Mouse (Mus musculus) CH12.LX (cell line): ENCODE data around the gene Aldh1a2. TPM values are rescaled to one million over a fixed set of nuclear protein-coding genes. Genes with fewer than 3 reads are reported as not detected.

Experiments
- DNase-seq: peaks from one replicate; pipeline ENCODE4 v3.0.0-alpha.2; 2013; ENCODE audit errors: extremely low read depth
- H3K27ac ChIP-seq: 2 replicates; pipeline ENCODE4 v1.5.1; 2012; ENCODE audit warnings: low read depth, mild to moderate bottlenecking, control low read depth, moderate library complexity; ENCODE audit not compliant: insufficient read depth
- H3K27me3 ChIP-seq: replicated peaks from 2 replicates; pipeline ENCODE3; 2012; ENCODE audit warnings: inconsistent platforms
- H3K36me3 ChIP-seq, 2 experiments: replicated peaks in 1 of 2; 2 replicates each; pipeline versions ENCODE3 to v1.6.1; 2012; ENCODE audit warnings: inconsistent platforms in 1 of 2, low read length in 1 of 2, mild to moderate bottlenecking in 1 of 2, mixed read lengths in 1 of 2, moderate library complexity in 1 of 2; ENCODE audit not compliant: control insufficient read depth in 1 of 2, insufficient read depth in 1 of 2
- H3K4me1 ChIP-seq, 2 experiments: 2 replicates each; pipeline ENCODE4 v1.6.1; 2012; ENCODE audit warnings: inconsistent platforms in 1 of 2, moderate library complexity in 1 of 2; ENCODE audit not compliant: insufficient read depth in 2 of 2, control insufficient read depth in 1 of 2
- H3K4me2 ChIP-seq: 2 replicates; pipeline ENCODE4 v1.6.1; 2012; ENCODE audit warnings: low read depth, mild to moderate bottlenecking, control low read depth; ENCODE audit not compliant: poor library complexity, insufficient read depth, severe bottlenecking
- H3K4me3 ChIP-seq, 3 experiments: fragments of 150-350 bp in 1 of 3; sonication (generic) in 1 of 3; replicated peaks in 1 of 3; 2 replicates each; pipeline versions ENCODE3 to v1.5.1; 2011 to 2012; ENCODE audit warnings: low read depth in 2 of 3, low read length in 2 of 3, mild to moderate bottlenecking in 2 of 3, moderate library complexity in 2 of 3, control low read depth in 1 of 3, improper control_type of control experiment in 1 of 3, inconsistent platforms in 1 of 3, mixed read lengths in 1 of 3; ENCODE audit not compliant: poor library complexity in 1 of 3
- H3K79me2 ChIP-seq: replicated peaks from 2 replicates; pipeline ENCODE4 v1.6.1; 2012; ENCODE audit warnings: mild to moderate bottlenecking, moderate library complexity; ENCODE audit not compliant: control insufficient read depth, poor library complexity, insufficient read depth, severe bottlenecking; ENCODE audit errors: extremely low read depth
- H3K9ac ChIP-seq: 2 replicates; pipeline ENCODE4 v1.6.1; 2012; ENCODE audit warnings: low read depth, mild to moderate bottlenecking, control low read depth, moderate library complexity; ENCODE audit not compliant: insufficient read depth
- H3K9me3 ChIP-seq: replicated peaks from 2 replicates; pipeline ENCODE3; 2012; ENCODE audit warnings: low read length, inconsistent platforms, mixed read lengths
- CHD1 ChIP-seq: IDR thresholded peaks from 2 replicates; pipeline ENCODE4 v1.6.1; 2012; ENCODE audit warnings: low read depth, low read length, improper control_type of control experiment, inconsistent platforms
- CHD2 ChIP-seq: IDR thresholded peaks from 2 replicates; pipeline ENCODE4 v1.6.1; 2011; ENCODE audit warnings: low read length, improper control_type of control experiment
- CTCF ChIP-seq, 2 experiments: IDR thresholded peaks in 1 of 2; conservative IDR thresholded peaks in 1 of 2; 2 replicates each; pipeline ENCODE4 v1.5.1; 2011 to 2012; ENCODE audit warnings: low read depth in 2 of 2, low read length in 2 of 2, improper control_type of control experiment in 1 of 2, inconsistent platforms in 1 of 2, mild to moderate bottlenecking in 1 of 2, moderate library complexity in 1 of 2
- ELF1 ChIP-seq: IDR thresholded peaks from 2 replicates; pipeline ENCODE4 v1.6.1; 2014; ENCODE audit warnings: low read depth, mild to moderate bottlenecking, inconsistent platforms, low read length, improper control_type of control experiment
- ETS1 ChIP-seq: conservative IDR thresholded peaks from 2 replicates; pipeline ENCODE4 v1.6.1; 2012; ENCODE audit warnings: low read depth, mild to moderate bottlenecking, inconsistent platforms, low read length, improper control_type of control experiment, moderate library complexity
- IRF4 ChIP-seq: IDR thresholded peaks from 2 replicates; pipeline ENCODE4 v1.6.1; 2014; ENCODE audit warnings: low read depth, mild to moderate bottlenecking, inconsistent platforms, low read length, improper control_type of control experiment
- KAT2A ChIP-seq: IDR thresholded peaks from 2 replicates; pipeline ENCODE4 v1.6.1; 2012; ENCODE audit warnings: low read length, improper control_type of control experiment, inconsistent platforms; ENCODE audit not compliant: insufficient replicate concordance
- MAFK ChIP-seq: IDR thresholded peaks from 2 replicates; pipeline ENCODE4 v1.6.1; 2011; ENCODE audit warnings: low read length, improper control_type of control experiment; ENCODE audit not compliant: insufficient replicate concordance
- MAX ChIP-seq: IDR thresholded peaks from 2 replicates; pipeline ENCODE4 v1.6.1; 2011; ENCODE audit warnings: low read length, improper control_type of control experiment
- NELFE ChIP-seq: IDR thresholded peaks from 2 replicates; pipeline ENCODE4 v1.6.1; 2011; ENCODE audit warnings: low read depth, low read length, improper control_type of control experiment
- POLR2A ChIP-seq: IDR thresholded peaks from 2 replicates; pipeline ENCODE4 v1.6.1; 2011; ENCODE audit warnings: low read depth, mild to moderate bottlenecking, improper control_type of control experiment, low read length
- RAD21 ChIP-seq: IDR thresholded peaks from 2 replicates; pipeline ENCODE4 v1.6.1; 2011; ENCODE audit warnings: low read depth, mild to moderate bottlenecking, low read length, improper control_type of control experiment, moderate library complexity
- SMC3 ChIP-seq: IDR thresholded peaks from 2 replicates; pipeline ENCODE4 v1.6.1; 2011; ENCODE audit warnings: low read depth, low read length, improper control_type of control experiment
- UBTF ChIP-seq: IDR thresholded peaks from 2 replicates; pipeline ENCODE4 v1.6.1; 2012; ENCODE audit warnings: low read depth, mild to moderate bottlenecking, inconsistent platforms, low read length, improper control_type of control experiment, moderate library complexity
- USF1 ChIP-seq: IDR thresholded peaks from 2 replicates; pipeline ENCODE4 v1.6.1; 2014; ENCODE audit warnings: low read depth, mild to moderate bottlenecking, inconsistent platforms, low read length, improper control_type of control experiment
- USF2 ChIP-seq: conservative IDR thresholded peaks from 2 replicates; pipeline ENCODE4 v1.6.1; 2011; ENCODE audit warnings: low read depth, low read length, improper control_type of control experiment
- ZC3H11A ChIP-seq: IDR thresholded peaks from 2 replicates; pipeline ENCODE4 v1.6.1; 2012; ENCODE audit warnings: low read depth, mild to moderate bottlenecking, inconsistent platforms, low read length, improper control_type of control experiment
- ZMIZ1 ChIP-seq: IDR thresholded peaks from 2 replicates; pipeline ENCODE4 v1.6.1; 2012; ENCODE audit warnings: low read depth, mild to moderate bottlenecking, inconsistent platforms, low read length, improper control_type of control experiment
- ZNF384 ChIP-seq: IDR thresholded peaks from 2 replicates; pipeline ENCODE4 v1.6.1; 2012; ENCODE audit warnings: low read depth, low read length, improper control_type of control experiment, inconsistent platforms
- dilution Hi-C: fragments of 300-500 bp; cut with MboI; formaldehyde crosslinking; loops from 2 replicates; pipeline ENCODE4 v1.14.3; 2020; ENCODE audit warnings: low sequenced_read_pairs; ENCODE audit not compliant: extremely low pct_unique_long_range_greater_than_20kb, extremely low pct_ligation_motif_present
- in situ Hi-C: fragments of 300-500 bp; cut with MboI; formaldehyde crosslinking; loops from 3 replicates; pipeline ENCODE4 v1.14.3; 2019; ENCODE audit warnings: low sequenced_read_pairs, low pct_ligation_motif_present, low pct_unique_long_range_greater_than_20kb, mixed read lengths
- polyA plus RNA-seq: library from polyadenylated mRNA; unstranded; fragments of >175 nt; gene quantifications from 2 replicates; pipeline ENCODE4 v1.2.1, GENCODE M21; 2012; ENCODE audit warnings: low read depth; ENCODE audit not compliant: insufficient read length
- total RNA-seq, 2 experiments: library from RNA; depleted of rRNA; stranded (reverse); fragments of 300-350 nt in 1 of 2; fragments of >200 nt in 1 of 2; gene quantifications; 2 replicates each; pipeline ENCODE4 v1.2.3; 2012 to 2014

The Aldh1a2 gene
- total and polyA plus RNA-seq, 3 experiments: 0.77 to 11.9 (median 1.4) TPM

DNA sequence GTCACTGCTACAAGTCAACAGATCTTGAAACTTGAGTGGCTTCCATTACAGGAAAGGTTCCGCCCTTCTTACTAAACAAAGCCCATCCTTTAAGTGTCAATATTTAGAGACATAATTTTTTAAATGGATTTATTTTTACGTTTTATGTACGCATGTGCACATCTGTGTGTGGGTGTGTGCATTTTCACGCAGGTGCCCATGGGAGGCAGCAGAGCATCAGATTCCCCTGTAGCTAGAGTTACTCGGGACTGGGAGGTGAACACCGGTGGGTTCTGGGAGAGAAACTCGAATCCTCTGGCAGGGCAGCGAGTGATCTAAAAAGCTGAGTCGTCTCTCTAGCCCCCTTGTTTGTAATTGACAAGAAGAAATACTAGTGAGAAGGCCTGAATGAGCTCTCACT is 42.1 kb upstream of the Aldh1a2 start:
- no peaks in the 10 kb centered on the region for H3K4me1 ChIP-seq
- no peaks in the 10 kb centered on the region for H3K79me2 ChIP-seq
- H3K36me3 ChIP-seq: no peaks in the 10 kb centered on the region
- DNase-seq: no peak
- H3K27me3 ChIP-seq: no peaks in the 10 kb centered on the region
- in situ Hi-C loops: no loop called here
- no peak overlapping the region for H3K4me2 ChIP-seq
- H3K4me3 ChIP-seq: no peak overlapping the region
- H3K9me3 ChIP-seq: no peaks in the 10 kb centered on the region
- TF ChIP-seq KAT2A: no peak
- TF ChIP-seq CTCF (conservative IDR thresholded peaks at IDR 0.05 in 1 of 2, IDR thresholded peaks at IDR 0.05 in 1 of 2; ENCODE audit: low read depth in 2 of 2, low read length in 2 of 2): peak in 1 of 2 experiments; percentile 66; a peak in 2 of 4 replicates
- no peak for TF ChIP-seq ZC3H11A
- TF ChIP-seq UBTF: no peak
- no peak for TF ChIP-seq MAFK
- TF ChIP-seq CHD1: no peak
- peak; percentile 18; the same call in 1 of the 2 replicates for TF ChIP-seq SMC3
- TF ChIP-seq ZNF384: no peak
- TF ChIP-seq NELFE: no peak
- TF ChIP-seq ETS1: no peak
- TF ChIP-seq RAD21: peak; percentile 54
- TF ChIP-seq ZMIZ1: no peak
- no peak for TF ChIP-seq ELF1
- no peak for TF ChIP-seq IRF4
- TF ChIP-seq USF2: no peak
- TF ChIP-seq POLR2A: no peak
- TF ChIP-seq CHD2: no peak
- TF ChIP-seq MAX: no peak
- no peak for TF ChIP-seq USF1
- TF ChIP-seq, all 38 proteins: peak for 3
- H3K27ac ChIP-seq: no peak overlapping the region
- H3K9ac ChIP-seq: no peak overlapping the region
- dilution Hi-C loops: no loop called here

DNA sequence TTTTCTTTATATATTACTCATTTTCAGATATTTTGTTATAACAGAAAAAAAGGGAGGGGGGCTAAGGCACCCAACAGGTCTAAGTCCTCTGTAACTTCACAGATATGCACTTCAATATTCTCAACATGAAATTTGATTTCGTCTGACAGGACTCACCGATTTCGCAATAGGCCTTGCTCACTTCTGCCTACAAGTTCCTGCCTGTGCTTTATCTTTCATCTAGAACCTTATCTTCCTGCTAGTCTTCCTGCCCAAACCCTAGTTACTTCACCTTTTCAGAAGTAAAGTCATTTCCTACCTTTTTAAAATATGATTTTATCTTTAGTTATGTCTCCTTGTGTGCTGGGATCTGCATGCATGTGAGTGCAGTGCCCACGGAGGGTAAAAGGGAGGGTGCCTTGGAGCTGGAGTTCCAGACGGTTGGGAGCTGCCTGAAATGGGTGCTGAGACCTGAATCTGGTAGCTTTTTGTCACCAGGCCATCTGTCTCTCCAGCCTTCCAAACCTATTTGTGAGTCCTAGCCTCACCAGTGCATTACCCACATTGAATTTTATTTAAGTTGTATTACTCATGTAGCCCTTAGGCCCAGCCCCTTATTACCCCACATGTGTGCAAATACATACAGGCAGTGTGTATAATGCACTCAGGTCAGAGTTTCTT is 41.1 kb upstream of the Aldh1a2 start:
- in situ Hi-C loops: no loop called here
- Histone ChIP-seq H3K36me3 (no peaks in the 10 kb centered on the region), H3K4me1 (peaks cover 0 to 6% of the 10 kb centered on the region in 2 experiments; a peak in 2 of 4 replicates), H3K9ac (no peak overlapping the region), H3K27me3 (no peaks in the 10 kb centered on the region), H3K79me2 (no peaks in the 10 kb centered on the region), H3K4me2 (no peak overlapping the region), H3K9me3 (no peaks in the 10 kb centered on the region), H3K4me3 (no peak overlapping the region), H3K27ac (no peak overlapping the region)
- dilution Hi-C loops: no loop called here
- no peak for DNase-seq
- TF ChIP-seq KAT2A: no peak
